In genomic region chr14:45219281-45220089, GRCm38 (mm10) we compare ENCODE assay signal across 8 mouse cellular contexts. TPM values are rescaled to one million over a fixed set of nuclear protein-coding genes. Genes with fewer than 3 reads are reported as not detected.
A peak's percentile ranks its signal among the peaks of the same experiment; 100 is the strongest.
DNase-seq lines count a peak whose midpoint lies in the region; ATAC-seq and TF ChIP-seq lines count a peak whose summit lies in the region.

Gpr137c (plus strand) TSS chr14:45219717.

- peak within 1 kb of the TSS; percentile 75 for H3K9ac ChIP-seq in ES-Bruce4 (ENCODE audit: low read depth, poor library complexity, severe bottlenecking)
- H3K9ac ChIP-seq in forebrain, embryonic 14.5 days (ENCODE audit: low read length): peak within 1 kb of the TSS; percentile 98
- peak within 1 kb of the TSS; percentile 61 for H3K9ac ChIP-seq in liver, embryonic 15.5 days
- peak within 1 kb of the TSS; percentile 95 for H3K9ac ChIP-seq in neural tube, embryonic 11.5 days (ENCODE audit: low read length)
- peak within 1 kb of the TSS; percentile 86 for H3K9ac ChIP-seq in stomach, embryonic 16.5 days (ENCODE audit: low read length)

- H3K36me3 ChIP-seq in ES-Bruce4 (ENCODE audit: control insufficient read depth, insufficient read depth, low read length, poor library complexity, severe bottlenecking): no peaks in the 10 kb centered on the region
- H3K36me3 ChIP-seq in forebrain, embryonic 14.5 days (ENCODE audit: control insufficient read depth, insufficient read depth, low read length): no peaks in the 10 kb centered on the region
- no peaks in the 10 kb centered on the region for H3K36me3 ChIP-seq in liver, embryonic 15.5 days (replicated peaks)
- no peaks in the 10 kb centered on the region for H3K36me3 ChIP-seq in neural tube, embryonic 11.5 days (ENCODE audit: control insufficient read depth, insufficient read depth, low read length)
- no peaks in the 10 kb centered on the region for H3K36me3 ChIP-seq in stomach, embryonic 16.5 days (ENCODE audit: control insufficient read depth, insufficient read depth, low read length)

- TF ChIP-seq EP300 in ES-Bruce4 (IDR thresholded peaks at IDR 0.05; ENCODE audit: insufficient read depth, low read depth, low read length): no peak

- no peaks in the 10 kb centered on the region for H3K9me3 ChIP-seq in ES-Bruce4 (replicated peaks; ENCODE audit: control insufficient read depth, insufficient read depth, low read length, poor library complexity, severe bottlenecking)
- H3K9me3 ChIP-seq in forebrain, embryonic 14.5 days (replicated peaks; ENCODE audit: control insufficient read depth, low read length): no peaks in the 10 kb centered on the region
- no peaks in the 10 kb centered on the region for H3K9me3 ChIP-seq in liver, embryonic 15.5 days (replicated peaks)
- H3K9me3 ChIP-seq in neural tube, embryonic 11.5 days (ENCODE audit: control insufficient read depth, low read length): no peaks in the 10 kb centered on the region
- no peaks in the 10 kb centered on the region for H3K9me3 ChIP-seq in stomach, embryonic 16.5 days (replicated peaks; ENCODE audit: control insufficient read depth, low read length)

- DNase-seq in cerebellum, adult 11-12 months: peak; percentile 100
- peak; percentile 100 for DNase-seq in forebrain, embryonic 14.5 days (ENCODE audit: low spot score)
- peak; percentile 99 for DNase-seq in heart, postnatal 10 days
- peak; percentile 99 to 100 for DNase-seq in kidney, postnatal 4 days
- DNase-seq in neural tube, embryonic 11.5 days (ENCODE audit: low spot score): peak; percentile 98

- intact Hi-C loops in heart, postnatal 10 days (cut with DNase I): loop anchor here (5.0 kb wide), 1 partner anchor 83 kb away; no protein-coding TSS in a partner anchor

- peak within 1 kb of the TSS; percentile 77 for H3K4me2 ChIP-seq in forebrain, embryonic 14.5 days (ENCODE audit: low read length)
- peak within 1 kb of the TSS; percentile 93 for H3K4me2 ChIP-seq in liver, embryonic 15.5 days
- peak within 1 kb of the TSS; percentile 83 for H3K4me2 ChIP-seq in neural tube, embryonic 11.5 days (ENCODE audit: low read depth)
- peak within 1 kb of the TSS; percentile 100 for H3K4me2 ChIP-seq in stomach, embryonic 16.5 days (ENCODE audit: low read depth, low read length)

- peak within 1 kb of the TSS; percentile 80 for H3K4me3 ChIP-seq in ES-Bruce4 (ENCODE audit: low read depth, low read length)
- H3K4me3 ChIP-seq in forebrain, embryonic 14.5 days (ENCODE audit: low read depth, low read length): peak within 1 kb of the TSS; percentile 95
- peak within 1 kb of the TSS; percentile 67 for H3K4me3 ChIP-seq in liver, embryonic 15.5 days (replicated peaks)
- peak within 1 kb of the TSS; percentile 86 for H3K4me3 ChIP-seq in neural tube, embryonic 11.5 days (ENCODE audit: low read depth, low read length)
- H3K4me3 ChIP-seq in stomach, embryonic 16.5 days (replicated peaks; ENCODE audit: low read length): peak within 1 kb of the TSS; percentile 82

- H3K27me3 ChIP-seq in ES-Bruce4 (ENCODE audit: control insufficient read depth, insufficient read depth, low read length, poor library complexity, severe bottlenecking): no peaks in the 10 kb centered on the region
- H3K27me3 ChIP-seq in forebrain, embryonic 14.5 days (replicated peaks; ENCODE audit: control insufficient read depth, insufficient read depth, low read length): no peaks in the 10 kb centered on the region
- H3K27me3 ChIP-seq in liver, embryonic 15.5 days: peaks cover 40% of the 10 kb centered on the region
- no peaks in the 10 kb centered on the region for H3K27me3 ChIP-seq in neural tube, embryonic 11.5 days (ENCODE audit: control insufficient read depth, insufficient read depth, low read length)
- no peaks in the 10 kb centered on the region for H3K27me3 ChIP-seq in stomach, embryonic 16.5 days (ENCODE audit: control insufficient read depth, insufficient read depth, low read length)

- H3K4me1 ChIP-seq in ES-Bruce4 (ENCODE audit: control insufficient read depth, insufficient read depth, low read length): no peaks in the 10 kb centered on the region
- H3K4me1 ChIP-seq in forebrain, embryonic 14.5 days (ENCODE audit: control insufficient read depth, insufficient read depth, low read length): peaks cover 10% of the 10 kb centered on the region; the same call in 1 of the 2 replicates
- peaks cover 24% of the 10 kb centered on the region for H3K4me1 ChIP-seq in liver, embryonic 15.5 days (replicated peaks)
- 0 out of 2 replicates have a peak, but pooled peaks cover 2% of the 10 kb centered on the region for H3K4me1 ChIP-seq in neural tube, embryonic 11.5 days (ENCODE audit: control insufficient read depth, insufficient read depth, low read length)
- 0 out of 2 replicates have a peak, but pooled peaks cover 7% of the 10 kb centered on the region for H3K4me1 ChIP-seq in stomach, embryonic 16.5 days (ENCODE audit: control insufficient read depth, insufficient read depth, low read length)

- TF ChIP-seq POLR2A in ES-Bruce4 (IDR thresholded peaks at IDR 0.05; ENCODE audit: insufficient read depth, low read length): no peak

- ATAC-seq in forebrain, embryonic 14.5 days: peak; percentile 98
- ATAC-seq in liver, embryonic 15.5 days (ENCODE audit: insufficient read depth): peak; percentile 97
- peak; percentile 98 for ATAC-seq in neural tube, embryonic 11.5 days (ENCODE audit: insufficient read depth, low FRiP score, low TSS enrichment)
- peak; percentile 99 for ATAC-seq in stomach, embryonic 16.5 days (ENCODE audit: insufficient read depth, low FRiP score)

- no peak for TF ChIP-seq CTCF in ES-Bruce4 (IDR thresholded peaks at IDR 0.05; ENCODE audit: low read depth, low read length)

- under 1% methylated on average over 66 of the region's 86 CpGs for WGBS in forebrain, embryonic 14.5 days
- under 1% methylated on average over 84 of the region's 86 CpGs for WGBS in liver, embryonic 15.5 days (ENCODE audit: insufficient replicate concordance)
- under 1% methylated on average over 72 of the region's 86 CpGs for WGBS in neural tube, embryonic 11.5 days
- WGBS in stomach, embryonic 16.5 days: under 1% methylated on average over 63 of the region's 86 CpGs

- no peak within 1 kb of the TSS for H3K27ac ChIP-seq in ES-Bruce4 (ENCODE audit: insufficient read depth, low read length)
- peak within 1 kb of the TSS; percentile 98 for H3K27ac ChIP-seq in forebrain, embryonic 14.5 days (ENCODE audit: low read depth, low read length)
- peak within 1 kb of the TSS; percentile 71 for H3K27ac ChIP-seq in liver, embryonic 15.5 days (replicated peaks)
- H3K27ac ChIP-seq in neural tube, embryonic 11.5 days (ENCODE audit: low read depth, low read length): peak within 1 kb of the TSS; percentile 95
- H3K27ac ChIP-seq in stomach, embryonic 16.5 days (ENCODE audit: low read length): peak within 1 kb of the TSS; percentile 82

RNA-seq across cellular contexts. Expression of gene Gpr137c, which starts in this region (rescaled TPM):
- 2.1 and 2.2 TPM in 2 replicates for polyA plus RNA-seq in ES-Bruce4 (2011; ENCODE audit: insufficient read depth, insufficient read length, low read depth, missing spikeins)
- polyA plus RNA-seq in forebrain, embryonic 14.5 days (2014; fragmentation: Nextera tagmentation; extraction: Ambion mirVana): 14.8 and 16.3 TPM in 2 replicates
- total RNA-seq in heart, postnatal 10 days (2021): 1 to 10 TPM; 2.8 to 3.0 TPM
- polyA plus RNA-seq in liver, embryonic 15.5 days (2015; fragmentation: Nextera tagmentation; extraction: Ambion mirVana): 0.24 and 0.37 TPM in 2 replicates
- polyA plus RNA-seq in neural tube, embryonic 11.5 days (2014; fragmentation: Nextera tagmentation; extraction: Ambion mirVana): 6.3 and 7.5 TPM in 2 replicates
- 1.5 and 1.6 TPM in 2 replicates for polyA plus RNA-seq in stomach, embryonic 16.5 days (2015; fragmentation: Nextera tagmentation; extraction: Ambion mirVana)

Comparison
In these comparisons a context has a peak if more than half of its experiments do, and no peak if none do; other contexts are left out.
1. Peak in ATAC-seq, H3K4me3 ChIP-seq, H3K27ac ChIP-seq, H3K9ac ChIP-seq and H3K4me2 ChIP-seq in liver, embryonic 15.5 days; RNA of the gene not detected or under 1 TPM.